Mouse (Mus musculus): ENCODE results near the gene Blcap. TPM values are rescaled to one million over a fixed set of nuclear protein-coding genes. Genes with fewer than 3 reads are reported as not detected.
"Not testable (repeated sequence)": the region's sequence is repeated elsewhere in the genome, so short reads cannot be mapped to it uniquely, and the experiment has no call there.

Gene Blcap
- total RNA-seq (2015): 12.8 and 16.0 TPM in 2 replicates
- 5.1 and 8.6 TPM in 2 replicates for total RNA-seq (2017)

DNA sequence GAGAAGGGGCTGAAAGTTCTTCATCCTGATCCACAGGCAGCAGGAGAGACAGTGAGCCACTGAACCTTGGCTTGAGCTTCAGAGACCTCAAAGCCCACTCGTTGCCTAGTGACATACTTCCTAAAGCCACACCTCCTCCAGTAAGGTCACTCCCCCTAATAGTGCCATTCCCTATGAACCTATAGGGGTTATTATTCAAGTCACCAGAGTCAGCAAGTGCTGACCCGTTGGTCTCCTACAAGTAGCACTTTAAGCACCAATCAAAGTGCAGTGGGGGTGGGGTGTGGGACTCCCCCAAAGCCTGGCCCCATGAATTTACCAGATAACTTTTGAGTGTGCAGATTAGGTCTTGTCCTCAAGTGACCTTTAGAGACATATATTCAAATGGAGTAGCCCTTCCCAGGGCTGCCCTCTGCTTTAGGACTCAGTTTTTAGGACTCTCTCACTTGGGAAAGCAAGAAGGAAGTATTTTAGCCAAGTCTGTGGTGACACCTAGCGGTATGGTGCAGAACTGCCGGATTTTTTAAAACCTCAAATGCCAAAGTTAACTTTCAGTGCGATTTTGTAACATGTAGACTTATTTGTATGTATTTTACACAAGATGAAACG, at the start of gene Blcap:
Gene Blcap, minus strand, starts transcription at position 51 of the 609 bp plus-strand sequence.
- ATAC-seq (replicated peaks; ENCODE audit: poor library complexity): peak; percentile 63

DNA sequence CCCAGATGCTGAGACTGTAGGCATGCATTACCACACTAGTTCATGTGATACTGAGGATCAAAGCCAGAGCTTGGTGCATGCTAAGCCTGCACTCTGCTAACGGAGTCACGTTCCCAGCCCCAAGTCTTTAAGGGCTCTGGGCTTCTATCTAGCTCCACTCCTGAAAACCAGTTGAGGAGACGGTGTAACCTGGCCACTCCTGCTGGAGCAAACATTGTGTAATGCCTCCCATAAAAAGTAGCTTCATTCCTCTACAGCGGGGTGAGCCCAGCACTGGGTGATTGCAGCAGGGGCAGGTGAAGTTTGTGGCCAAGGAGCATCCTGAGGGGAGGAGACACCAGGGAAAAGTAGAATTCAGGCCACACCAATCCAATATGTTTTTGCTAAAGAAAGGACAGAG, 47.3 kb upstream of the Blcap start:
- no peak for ATAC-seq (replicated peaks; ENCODE audit: poor library complexity)

DNA sequence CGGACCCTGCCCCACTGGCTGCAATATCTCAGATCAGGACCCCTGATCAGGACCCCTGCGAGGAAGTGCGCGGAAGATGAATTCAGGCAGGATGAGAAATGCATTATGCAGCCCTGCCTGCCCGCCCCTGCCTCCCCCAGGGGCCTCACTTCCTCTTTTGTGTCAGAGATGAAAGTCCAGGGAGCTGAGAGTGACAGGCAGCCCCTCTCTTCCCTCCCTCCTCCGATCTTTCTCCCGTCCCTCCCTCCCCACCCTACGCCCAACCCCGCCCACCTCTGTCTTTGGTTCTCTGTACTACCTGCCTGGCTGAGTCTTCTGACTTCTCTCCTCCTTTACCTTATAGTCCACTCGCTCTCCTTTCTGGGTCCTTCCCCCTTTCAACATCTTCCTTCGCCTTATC, 42.9 kb upstream of the Blcap start:
- peak; percentile 75 for ATAC-seq (replicated peaks; ENCODE audit: poor library complexity)

GRCm38 (mm10) chr2:157611735-157612134, 40.7 kb upstream of the Blcap start:
- no peak for ATAC-seq (replicated peaks; ENCODE audit: poor library complexity)

DNA sequence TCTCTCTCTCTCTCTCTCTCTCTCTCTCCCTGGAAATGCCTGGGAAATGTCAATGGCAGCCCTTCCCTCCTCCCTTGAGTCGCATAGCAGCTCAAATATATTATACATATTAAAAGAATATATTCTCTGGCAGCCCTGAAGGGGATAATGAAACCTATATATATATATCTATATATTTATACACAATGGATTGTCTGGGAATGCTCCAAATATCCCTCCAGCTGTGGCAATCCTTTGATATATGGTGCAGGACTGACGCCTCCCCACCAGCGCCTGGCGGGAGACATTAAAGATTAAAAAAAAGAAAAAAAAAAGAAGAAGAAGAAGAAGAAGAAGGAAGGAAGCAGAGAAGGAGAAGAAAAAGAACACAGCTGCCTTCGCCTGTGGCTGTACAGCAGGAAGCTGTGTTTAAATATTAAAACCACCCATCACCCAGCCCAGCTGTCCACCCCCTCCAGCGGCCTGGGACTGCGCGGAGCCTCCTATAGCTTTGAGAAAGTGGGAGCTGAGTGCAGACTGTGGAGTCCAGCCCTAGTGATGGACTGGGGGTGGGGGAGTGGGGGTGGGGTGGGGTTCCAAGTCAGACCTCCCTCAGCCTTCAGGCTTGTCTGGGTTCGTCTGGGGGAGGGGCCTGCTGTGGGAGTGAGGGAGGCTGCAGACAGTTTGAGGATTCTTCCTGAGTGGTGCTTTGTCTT, 36.6 kb upstream of the Blcap start:
- no peak for ATAC-seq (replicated peaks; ENCODE audit: poor library complexity)

- peak; percentile 91 for ATAC-seq (replicated peaks; ENCODE audit: poor library complexity)
Measured at GRCm38 (mm10) chr2:157605025-157605675, 34.1 kb upstream of the Blcap start.

- ATAC-seq (replicated peaks; ENCODE audit: poor library complexity): no peak
Measured at GRCm38 (mm10) chr2:157601435-157601839, 30.4 kb upstream of the Blcap start.

GRCm38 (mm10) chr2:157596876-157597566, 25.9 kb upstream of the Blcap start:
- ATAC-seq (replicated peaks; ENCODE audit: poor library complexity): peak; percentile 76

GRCm38 (mm10) chr2:157585351-157585750, 14.3 kb upstream of the Blcap start:
- not testable (repeated sequence) for ATAC-seq (replicated peaks; ENCODE audit: poor library complexity)

GRCm38 (mm10) chr2:157572786-157573185, 1.7 kb upstream of the Blcap start:
- no peak for ATAC-seq (replicated peaks; ENCODE audit: poor library complexity)

DNA sequence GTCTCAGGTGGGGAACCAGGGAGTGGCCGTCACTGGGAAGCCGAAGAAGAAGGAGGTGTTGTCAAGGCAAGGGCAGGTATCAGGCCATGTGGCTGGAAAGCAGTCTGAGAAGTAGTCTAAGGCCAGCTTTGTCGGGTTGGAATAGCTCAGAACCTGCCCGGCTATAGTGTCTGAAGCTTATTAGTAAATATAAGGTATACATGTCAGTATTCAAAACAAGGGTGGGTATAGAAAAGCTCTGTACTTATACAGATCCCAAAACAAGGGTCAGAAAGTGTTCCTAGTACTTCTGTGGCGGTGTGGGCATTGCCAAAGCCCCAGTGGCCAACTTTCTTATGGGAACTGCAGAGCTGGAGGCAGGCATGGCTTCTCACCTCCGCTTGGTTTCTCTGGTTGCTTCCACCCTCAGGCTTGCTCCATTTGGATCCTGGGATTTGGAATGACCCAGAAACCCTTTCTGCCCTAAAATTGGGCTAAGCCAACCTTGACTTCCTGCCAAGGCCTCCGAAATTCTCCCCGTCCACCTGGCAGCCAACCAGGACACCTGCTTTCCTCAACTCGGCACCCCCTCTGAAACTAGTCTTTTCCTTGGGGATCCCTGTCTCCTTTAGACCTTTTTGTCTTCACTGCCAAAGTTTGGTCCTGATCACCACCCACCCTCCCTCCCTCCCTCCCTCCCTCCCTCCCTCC, 1.1 kb downstream of the Blcap start:
- ATAC-seq (replicated peaks; ENCODE audit: poor library complexity): no peak

GRCm38 (mm10) chr2:157568881-157569280, 2.2 kb downstream of the Blcap start:
- ATAC-seq (replicated peaks; ENCODE audit: poor library complexity): no peak

DNA sequence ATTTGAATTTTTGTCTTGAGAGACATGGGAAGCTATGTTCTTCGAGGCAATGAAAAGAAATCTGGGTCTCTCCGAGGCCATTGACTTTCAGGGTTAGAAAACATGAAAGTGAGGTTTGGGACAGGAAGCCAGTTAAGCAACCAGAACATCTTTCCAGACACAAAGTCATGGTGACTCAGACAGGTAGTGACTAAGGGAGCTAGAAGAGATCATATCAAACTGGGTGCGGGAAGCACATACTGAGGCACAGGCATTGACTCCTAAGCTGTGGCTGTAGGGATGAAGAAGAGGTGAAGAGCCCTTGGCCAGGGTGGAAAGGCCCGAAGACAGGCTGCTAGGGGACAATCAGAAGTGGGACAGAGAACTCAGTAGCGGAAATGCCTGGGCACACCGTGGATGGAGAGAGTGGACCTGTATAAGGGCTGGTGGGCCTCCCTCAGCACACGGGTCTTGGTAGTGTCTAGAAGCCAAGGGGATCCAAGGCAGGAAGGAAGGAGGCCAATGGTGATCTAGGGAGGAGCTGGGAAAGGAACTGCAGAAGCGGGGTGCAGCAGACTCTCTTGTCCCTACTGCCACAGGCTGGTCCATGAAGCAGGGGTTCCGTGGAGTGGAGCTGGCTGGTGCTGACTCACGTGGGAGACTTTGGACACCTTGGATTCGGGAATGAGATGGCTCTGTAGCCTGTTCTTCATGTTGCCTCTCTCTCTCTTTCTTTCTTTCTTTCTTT, 3.7 kb downstream of the Blcap start:
- 0 out of 2 replicates have a peak, but pooled peaks have one; percentile 8 for ATAC-seq (replicated peaks; ENCODE audit: poor library complexity)

DNA sequence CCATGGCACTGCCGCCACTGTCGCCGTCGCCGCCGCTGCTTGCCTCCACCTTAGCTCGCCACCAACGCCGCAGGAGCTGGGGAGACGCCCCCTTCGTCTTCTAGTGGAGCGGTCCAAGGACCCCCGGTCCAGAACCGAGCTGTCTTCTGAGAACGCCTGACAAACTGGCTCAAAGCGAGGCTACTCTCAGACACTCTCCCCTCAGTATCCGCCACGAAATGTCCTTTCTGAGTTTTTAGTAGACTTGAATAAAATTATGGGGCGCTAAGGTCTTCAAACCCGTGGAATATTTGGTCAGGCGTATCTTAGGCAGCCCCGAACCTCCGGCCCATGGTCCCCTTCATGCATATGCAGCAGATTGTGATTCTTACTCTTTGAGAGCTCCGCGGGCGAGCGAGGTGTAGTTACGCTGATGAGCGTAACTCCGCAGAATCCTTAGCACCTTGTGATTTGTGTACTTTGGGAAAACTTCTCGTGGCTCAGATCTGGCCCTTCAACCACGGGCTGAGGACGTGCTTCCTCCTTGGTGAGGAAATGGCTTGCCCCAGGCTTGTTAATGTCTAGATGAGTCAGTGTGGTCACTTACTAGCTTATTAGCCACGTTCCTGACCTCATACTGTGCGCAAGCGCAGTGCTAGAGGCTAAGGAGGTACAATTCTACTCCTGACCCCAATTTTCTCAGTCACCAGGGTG, 4.7 kb downstream of the Blcap start:
- peak; percentile 84 for ATAC-seq (replicated peaks; ENCODE audit: poor library complexity)

GRCm38 (mm10) chr2:157565898-157566259, 5.2 kb downstream of the Blcap start:
- ATAC-seq (replicated peaks; ENCODE audit: poor library complexity): no peak

- no peak for ATAC-seq (replicated peaks; ENCODE audit: poor library complexity)
Measured at GRCm38 (mm10) chr2:157565446-157565845, 5.6 kb downstream of the Blcap start.

GRCm38 (mm10) chr2:157564723-157565122, 6.4 kb downstream of the Blcap start:
- ATAC-seq (replicated peaks; ENCODE audit: poor library complexity): no peak

DNA sequence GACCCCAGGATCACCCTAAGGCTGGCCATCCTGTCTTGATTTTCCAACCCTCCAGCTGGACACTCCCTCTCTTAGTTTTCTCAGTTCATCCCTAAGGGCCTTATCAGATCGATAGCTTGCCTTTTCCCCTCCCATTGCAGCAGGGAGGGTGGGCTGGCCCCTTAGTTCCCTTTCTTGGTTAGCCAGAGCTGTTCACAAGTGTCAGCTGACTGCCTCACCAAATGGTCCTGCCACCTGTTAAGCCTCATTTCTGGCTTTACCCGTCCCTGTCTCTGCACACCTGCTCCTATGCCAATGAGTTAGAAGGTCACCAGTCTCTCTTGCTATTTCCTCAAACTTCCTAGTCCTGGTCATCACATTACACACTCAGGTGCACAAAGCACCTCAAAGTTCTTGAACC, 8.0 kb downstream of the Blcap start:
- no peak for ATAC-seq (replicated peaks; ENCODE audit: poor library complexity)

GRCm38 (mm10) chr2:157561165-157561836, 9.8 kb downstream of the Blcap start:
- 0 out of 2 replicates have a peak, but pooled peaks have one; percentile 4 for ATAC-seq (replicated peaks; ENCODE audit: poor library complexity)
